16 mouse cellular contexts compared by ENCODE assay signal in the genomic region with DNA sequence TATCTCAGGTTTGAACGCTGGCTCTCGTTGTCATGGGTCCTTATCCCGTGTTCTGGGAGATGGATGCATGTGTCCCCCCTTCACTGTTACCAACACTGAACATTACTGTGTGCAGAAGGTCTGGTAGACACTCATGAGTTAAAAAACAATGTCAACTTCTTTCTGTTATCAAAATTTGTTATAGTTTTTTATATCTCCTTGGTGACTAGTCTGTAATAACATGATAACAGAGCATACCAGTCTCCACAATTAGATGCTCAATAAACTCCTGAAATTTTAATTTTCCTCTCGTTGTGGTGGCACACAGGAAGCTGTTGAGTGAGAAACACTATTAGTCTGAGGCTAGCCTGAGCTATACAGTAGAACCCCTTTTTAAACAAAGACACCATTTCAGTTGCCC.
"Had no signal": no experiment of that assay in that cellular context is flagged by ENCODE, and none has a peak within 500 bp of the region (broad histone marks: within the 10 kb centered on the region; RNA-seq: fewer than 3 reads in every experiment).

No protein-coding gene starts in this region.

- H3K4me3 ChIP-seq: intestine, embryonic 15.5 days; limb, embryonic 12.5 days; limb, embryonic 15.5 days; liver, embryonic 15.5 days; midbrain, embryonic 12.5 days; midbrain, embryonic 15.5 days; neural tube, embryonic 12.5 days; neural tube, embryonic 15.5 days had no signal

- H3K27me3 ChIP-seq: intestine, embryonic 15.5 days; limb, embryonic 12.5 days; limb, embryonic 15.5 days; liver, embryonic 15.5 days; midbrain, embryonic 12.5 days; midbrain, embryonic 15.5 days; neural tube, embryonic 12.5 days; neural tube, embryonic 15.5 days had no signal

- DNase-seq: kidney, adult 11 months; kidney, adult 9 months; kidney, postnatal 14 days; lung, adult 2 months; right cerebral cortex, adult 18-20 months; right cerebral cortex, postnatal 14 days; right cerebral cortex, postnatal 4 days had no signal

- ATAC-seq: intestine, embryonic 15.5 days; midbrain, embryonic 15.5 days had no signal

- H3K27ac ChIP-seq: intestine, embryonic 15.5 days; limb, embryonic 15.5 days; midbrain, embryonic 12.5 days; midbrain, embryonic 15.5 days; neural tube, embryonic 12.5 days had no signal

- H3K9ac ChIP-seq: intestine, embryonic 15.5 days; limb, embryonic 12.5 days; limb, embryonic 15.5 days; liver, embryonic 15.5 days; midbrain, embryonic 12.5 days; midbrain, embryonic 15.5 days; neural tube, embryonic 12.5 days; neural tube, embryonic 15.5 days had no signal

- H3K4me2 ChIP-seq: intestine, embryonic 15.5 days; limb, embryonic 12.5 days; limb, embryonic 15.5 days; liver, embryonic 11.5 days; midbrain, embryonic 12.5 days; midbrain, embryonic 15.5 days; neural tube, embryonic 12.5 days; neural tube, embryonic 15.5 days had no signal

- H3K9me3 ChIP-seq: intestine, embryonic 15.5 days; limb, embryonic 12.5 days; limb, embryonic 15.5 days; liver, embryonic 15.5 days; midbrain, embryonic 12.5 days; midbrain, embryonic 15.5 days; neural tube, embryonic 12.5 days; neural tube, embryonic 15.5 days had no signal

- H3K36me3 ChIP-seq: intestine, embryonic 15.5 days; limb, embryonic 12.5 days; limb, embryonic 15.5 days; liver, embryonic 15.5 days; midbrain, embryonic 12.5 days; midbrain, embryonic 15.5 days; neural tube, embryonic 12.5 days; neural tube, embryonic 15.5 days had no signal
